Mouse (Mus musculus) CH12.LX (cell line): ENCODE results near the gene Depdc7. TPM values are rescaled to one million over a fixed set of nuclear protein-coding genes. Genes with fewer than 3 reads are reported as not detected.

ENCODE experiments used
- DNase-seq: peaks from one replicate; pipeline ENCODE4 v3.0.0-alpha.2; 2013; ENCODE audit errors: extremely low read depth
- H3K27ac ChIP-seq: 2 replicates; pipeline ENCODE4 v1.5.1; 2012; ENCODE audit warnings: low read depth, mild to moderate bottlenecking, control low read depth, moderate library complexity; ENCODE audit not compliant: insufficient read depth
- H3K27me3 ChIP-seq: replicated peaks from 2 replicates; pipeline ENCODE3; 2012; ENCODE audit warnings: inconsistent platforms
- H3K36me3 ChIP-seq, 2 experiments: replicated peaks in 1 of 2; 2 replicates each; pipeline versions ENCODE3 to v1.6.1; 2012; ENCODE audit warnings: inconsistent platforms in 1 of 2, low read length in 1 of 2, mild to moderate bottlenecking in 1 of 2, mixed read lengths in 1 of 2, moderate library complexity in 1 of 2; ENCODE audit not compliant: control insufficient read depth in 1 of 2, insufficient read depth in 1 of 2
- H3K4me1 ChIP-seq, 2 experiments: 2 replicates each; pipeline ENCODE4 v1.6.1; 2012; ENCODE audit warnings: inconsistent platforms in 1 of 2, moderate library complexity in 1 of 2; ENCODE audit not compliant: insufficient read depth in 2 of 2, control insufficient read depth in 1 of 2
- H3K4me2 ChIP-seq: 2 replicates; pipeline ENCODE4 v1.6.1; 2012; ENCODE audit warnings: low read depth, mild to moderate bottlenecking, control low read depth; ENCODE audit not compliant: poor library complexity, insufficient read depth, severe bottlenecking
- H3K4me3 ChIP-seq, 3 experiments: fragments of 150-350 bp in 1 of 3; sonication (generic) in 1 of 3; replicated peaks in 1 of 3; 2 replicates each; pipeline versions ENCODE3 to v1.5.1; 2011 to 2012; ENCODE audit warnings: low read depth in 2 of 3, low read length in 2 of 3, mild to moderate bottlenecking in 2 of 3, moderate library complexity in 2 of 3, control low read depth in 1 of 3, improper control_type of control experiment in 1 of 3, inconsistent platforms in 1 of 3, mixed read lengths in 1 of 3; ENCODE audit not compliant: poor library complexity in 1 of 3
- H3K79me2 ChIP-seq: replicated peaks from 2 replicates; pipeline ENCODE4 v1.6.1; 2012; ENCODE audit warnings: mild to moderate bottlenecking, moderate library complexity; ENCODE audit not compliant: control insufficient read depth, poor library complexity, insufficient read depth, severe bottlenecking; ENCODE audit errors: extremely low read depth
- H3K9ac ChIP-seq: 2 replicates; pipeline ENCODE4 v1.6.1; 2012; ENCODE audit warnings: low read depth, mild to moderate bottlenecking, control low read depth, moderate library complexity; ENCODE audit not compliant: insufficient read depth
- H3K9me3 ChIP-seq: replicated peaks from 2 replicates; pipeline ENCODE3; 2012; ENCODE audit warnings: low read length, inconsistent platforms, mixed read lengths
- ELF1 ChIP-seq: IDR thresholded peaks from 2 replicates; pipeline ENCODE4 v1.6.1; 2014; ENCODE audit warnings: low read depth, mild to moderate bottlenecking, inconsistent platforms, low read length, improper control_type of control experiment
- EP300 ChIP-seq: IDR thresholded peaks from 2 replicates; pipeline ENCODE4 v1.6.1; 2011; ENCODE audit warnings: low read length, improper control_type of control experiment
- GABPA ChIP-seq: IDR thresholded peaks from 2 replicates; pipeline ENCODE4 v1.6.1; 2012; ENCODE audit warnings: low read depth, low read length, improper control_type of control experiment, inconsistent platforms; ENCODE audit not compliant: insufficient replicate concordance
- HCFC1 ChIP-seq: IDR thresholded peaks from 2 replicates; pipeline ENCODE4 v1.6.1; 2012; ENCODE audit warnings: low read depth, mild to moderate bottlenecking, inconsistent platforms, low read length, improper control_type of control experiment
- IRF4 ChIP-seq: IDR thresholded peaks from 2 replicates; pipeline ENCODE4 v1.6.1; 2014; ENCODE audit warnings: low read depth, mild to moderate bottlenecking, inconsistent platforms, low read length, improper control_type of control experiment
- JUN ChIP-seq: IDR thresholded peaks from 2 replicates; pipeline ENCODE4 v1.6.1; 2011; ENCODE audit warnings: low read depth, mild to moderate bottlenecking, low read length, improper control_type of control experiment, moderate library complexity; ENCODE audit not compliant: insufficient read depth
- KAT2A ChIP-seq: IDR thresholded peaks from 2 replicates; pipeline ENCODE4 v1.6.1; 2012; ENCODE audit warnings: low read length, improper control_type of control experiment, inconsistent platforms; ENCODE audit not compliant: insufficient replicate concordance
- MAX ChIP-seq: IDR thresholded peaks from 2 replicates; pipeline ENCODE4 v1.6.1; 2011; ENCODE audit warnings: low read length, improper control_type of control experiment
- MAZ ChIP-seq: IDR thresholded peaks from 2 replicates; pipeline ENCODE4 v1.6.1; 2012; ENCODE audit warnings: low read depth, mild to moderate bottlenecking, inconsistent platforms, low read length, improper control_type of control experiment, moderate library complexity
- MEF2A ChIP-seq: IDR thresholded peaks from 2 replicates; pipeline ENCODE4 v1.6.1; 2014; ENCODE audit warnings: low read depth, mild to moderate bottlenecking, inconsistent platforms, low read length, improper control_type of control experiment, borderline replicate concordance
- NELFE ChIP-seq: IDR thresholded peaks from 2 replicates; pipeline ENCODE4 v1.6.1; 2011; ENCODE audit warnings: low read depth, low read length, improper control_type of control experiment
- NRF1 ChIP-seq: IDR thresholded peaks from 2 replicates; pipeline ENCODE4 v1.6.1; 2014; ENCODE audit warnings: low read depth, mild to moderate bottlenecking, inconsistent platforms, low read length, improper control_type of control experiment, moderate library complexity
- PAX5 ChIP-seq: IDR thresholded peaks from 2 replicates; pipeline ENCODE4 v1.6.1; 2012; ENCODE audit warnings: low read length, inconsistent platforms, mixed read lengths
- POLR2A ChIP-seq: IDR thresholded peaks from 2 replicates; pipeline ENCODE4 v1.6.1; 2011; ENCODE audit warnings: low read depth, mild to moderate bottlenecking, improper control_type of control experiment, low read length
- RAD21 ChIP-seq: IDR thresholded peaks from 2 replicates; pipeline ENCODE4 v1.6.1; 2011; ENCODE audit warnings: low read depth, mild to moderate bottlenecking, low read length, improper control_type of control experiment, moderate library complexity
- RCOR1 ChIP-seq: conservative IDR thresholded peaks from 2 replicates; pipeline ENCODE4 v1.6.1; 2012; ENCODE audit warnings: low read depth, mild to moderate bottlenecking, inconsistent platforms, low read length, improper control_type of control experiment
- TBP ChIP-seq: conservative IDR thresholded peaks from 2 replicates; pipeline ENCODE4 v1.6.1; 2011; ENCODE audit warnings: low read depth, low read length, improper control_type of control experiment
- ZC3H11A ChIP-seq: IDR thresholded peaks from 2 replicates; pipeline ENCODE4 v1.6.1; 2012; ENCODE audit warnings: low read depth, mild to moderate bottlenecking, inconsistent platforms, low read length, improper control_type of control experiment
- ZKSCAN1 ChIP-seq: IDR thresholded peaks from 2 replicates; pipeline ENCODE4 v1.6.1; 2012; ENCODE audit warnings: low read depth, inconsistent platforms, low read length, improper control_type of control experiment, borderline replicate concordance
- ZMIZ1 ChIP-seq: IDR thresholded peaks from 2 replicates; pipeline ENCODE4 v1.6.1; 2012; ENCODE audit warnings: low read depth, mild to moderate bottlenecking, inconsistent platforms, low read length, improper control_type of control experiment
- dilution Hi-C: fragments of 300-500 bp; cut with MboI; formaldehyde crosslinking; loops from 2 replicates; pipeline ENCODE4 v1.14.3; 2020; ENCODE audit warnings: low sequenced_read_pairs; ENCODE audit not compliant: extremely low pct_unique_long_range_greater_than_20kb, extremely low pct_ligation_motif_present
- in situ Hi-C: fragments of 300-500 bp; cut with MboI; formaldehyde crosslinking; loops from 3 replicates; pipeline ENCODE4 v1.14.3; 2019; ENCODE audit warnings: low sequenced_read_pairs, low pct_ligation_motif_present, low pct_unique_long_range_greater_than_20kb, mixed read lengths
- polyA plus RNA-seq: library from polyadenylated mRNA; unstranded; fragments of >175 nt; gene quantifications from 2 replicates; pipeline ENCODE4 v1.2.1, GENCODE M21; 2012; ENCODE audit warnings: low read depth; ENCODE audit not compliant: insufficient read length
- total RNA-seq, 2 experiments: library from RNA; depleted of rRNA; stranded (reverse); fragments of 300-350 nt in 1 of 2; fragments of >200 nt in 1 of 2; gene quantifications; 2 replicates each; pipeline ENCODE4 v1.2.3; 2012 to 2014

Depdc7 gene
- total and polyA plus RNA-seq, 3 experiments, result 0.32 to 4.3 (median 0.81) TPM

GRCm38 (mm10) chr2:104688321-104688720 lies 54.4 kb downstream of the Depdc7 start:
- in situ Hi-C loops (loop anchor here (10.0 kb wide), 1 partner anchor 56 kb away; the partner anchor contains the start of gene Depdc7), dilution Hi-C loops (no loop called here)
- no peak for DNase-seq
- Histone ChIP-seq H3K9ac (no peak overlapping the region), H3K4me2 (no peak overlapping the region), H3K79me2 (no peaks in the 10 kb centered on the region), H3K36me3 (no peaks in the 10 kb centered on the region), H3K27ac (no peak overlapping the region), H3K27me3 (no peaks in the 10 kb centered on the region), H3K4me1 (peaks cover 9 to 57% of the 10 kb centered on the region in 2 experiments), H3K4me3 (no peak overlapping the region), H3K9me3 (no peaks in the 10 kb centered on the region)
- no peak for TF ChIP-seq NRF1
- TF ChIP-seq ZKSCAN1, result no peak
- no peak for TF ChIP-seq GABPA
- TF ChIP-seq MAX, result no peak
- no peak for TF ChIP-seq PAX5
- TF ChIP-seq NELFE, result no peak
- no peak for TF ChIP-seq RAD21
- TF ChIP-seq ZC3H11A, result no peak
- TF ChIP-seq IRF4, result no peak
- TF ChIP-seq ZMIZ1, result no peak
- TF ChIP-seq ELF1, result no peak
- no peak for TF ChIP-seq JUN
- TF ChIP-seq KAT2A, result no peak
- TF ChIP-seq POLR2A, result no peak
- no peak for TF ChIP-seq HCFC1
- no peak for TF ChIP-seq TBP
- no peak for TF ChIP-seq MAZ
- no peak for TF ChIP-seq RCOR1

- Histone ChIP-seq H3K9ac (no peak overlapping the region), H3K79me2 (no peaks in the 10 kb centered on the region), H3K4me1 (peaks cover 9 to 52% of the 10 kb centered on the region in 2 experiments; a peak in 3 of 4 replicates), H3K27me3 (no peaks in the 10 kb centered on the region), H3K4me3 (no peak overlapping the region), H3K9me3 (no peaks in the 10 kb centered on the region), H3K27ac (no peak overlapping the region; the same call in 1 of the 2 replicates), H3K4me2 (no peak overlapping the region; the same call in 1 of the 2 replicates), H3K36me3 (no peaks in the 10 kb centered on the region)
- TF ChIP-seq MEF2A (peak; percentile 37; the same call in 1 of the 2 replicates), RAD21 (no peak), IRF4 (0 out of 2 replicates have a peak, but pooled peaks have one; percentile 34), EP300 (peak; percentile 49; the same call in 1 of the 2 replicates)
- DNase-seq, result peak; percentile 67
- dilution Hi-C loops, result no loop called here
- in situ Hi-C loops, result loop anchor here (10.0 kb wide), 1 partner anchor 58 kb away; the partner anchor contains the start of gene Depdc7
Observed at GRCm38 (mm10) chr2:104687261-104687660, 55.4 kb downstream of the Depdc7 start.
